Mouse (Mus musculus): ENCODE results near the gene Dtx4.
A peak's percentile ranks its signal among the peaks of the same experiment; 100 is the strongest.

Gene Dtx4

DNA sequence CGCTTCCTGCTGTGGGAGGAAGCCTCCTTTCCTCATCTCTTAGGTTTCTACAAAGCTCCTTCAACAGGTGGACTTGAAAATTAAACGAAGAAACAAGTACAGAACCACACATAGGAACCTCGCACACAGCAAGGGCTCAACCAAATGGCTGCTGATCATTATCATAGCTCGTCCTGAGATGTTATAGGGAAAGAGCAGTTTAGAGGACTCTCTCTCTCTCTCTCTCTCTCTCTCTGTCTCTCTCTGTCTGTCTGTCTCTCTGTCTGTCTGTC is 7.1 kb downstream of the Dtx4 start:
- DNase-seq (ENCODE audit: inconsistent ontology term) = no peak

DNA sequence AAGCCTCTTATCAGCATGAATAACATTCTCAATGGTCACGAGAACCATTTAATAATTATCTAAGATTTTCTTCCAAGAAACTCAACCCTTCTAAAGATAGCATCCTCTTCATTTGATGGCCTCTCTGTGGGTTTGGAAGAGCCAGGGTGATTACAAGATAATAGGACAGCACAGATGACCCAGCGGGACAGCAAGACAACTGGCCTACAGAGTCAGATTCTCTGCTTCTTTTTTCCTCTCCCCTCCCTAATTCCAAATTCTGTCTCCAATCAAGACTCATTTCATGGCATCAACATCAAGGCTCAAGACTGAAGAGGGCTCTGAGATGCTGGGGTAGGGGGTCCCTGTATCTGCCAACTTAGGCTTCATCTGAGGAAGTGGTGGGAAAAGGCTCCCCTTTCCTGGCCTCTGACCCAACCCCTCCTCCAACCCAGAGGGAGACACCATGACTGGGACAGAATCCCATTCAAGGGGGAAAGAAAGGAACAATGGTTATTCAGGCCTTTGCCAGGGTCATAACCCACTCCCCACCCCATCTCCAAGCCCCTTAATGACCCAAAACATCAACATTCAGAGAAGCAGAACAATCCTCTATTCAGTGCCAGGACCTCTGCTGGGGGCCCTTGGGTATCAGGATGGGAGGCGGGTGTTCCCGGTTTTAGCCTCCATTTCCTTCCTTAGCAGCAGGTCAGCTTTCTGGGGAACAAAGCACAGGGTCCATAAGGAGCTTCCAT is 7.6 kb downstream of the Dtx4 start:
- DNase-seq (ENCODE audit: inconsistent ontology term) = no peak

DNA sequence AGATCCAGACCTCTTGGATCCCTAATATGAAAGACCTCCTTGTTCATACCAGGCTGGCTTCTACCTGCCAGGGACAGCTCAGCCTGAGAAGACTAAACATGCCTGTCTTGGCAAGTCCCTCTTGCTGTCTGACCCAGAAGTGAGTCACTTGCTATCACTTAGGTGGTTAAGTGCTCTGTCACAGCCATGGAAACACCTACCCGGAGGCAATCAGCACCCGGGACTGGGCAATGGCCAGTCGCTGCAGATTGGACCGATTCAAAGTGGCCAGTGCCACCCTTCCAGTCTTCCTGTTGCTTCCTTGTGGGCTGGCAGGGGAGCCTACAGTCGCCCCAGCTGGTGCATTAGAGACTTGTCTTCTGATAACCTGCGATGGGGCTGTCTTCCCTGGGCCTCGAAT is 9.6 kb downstream of the Dtx4 start:
- DNase-seq (ENCODE audit: inconsistent ontology term) = no peak

DNA sequence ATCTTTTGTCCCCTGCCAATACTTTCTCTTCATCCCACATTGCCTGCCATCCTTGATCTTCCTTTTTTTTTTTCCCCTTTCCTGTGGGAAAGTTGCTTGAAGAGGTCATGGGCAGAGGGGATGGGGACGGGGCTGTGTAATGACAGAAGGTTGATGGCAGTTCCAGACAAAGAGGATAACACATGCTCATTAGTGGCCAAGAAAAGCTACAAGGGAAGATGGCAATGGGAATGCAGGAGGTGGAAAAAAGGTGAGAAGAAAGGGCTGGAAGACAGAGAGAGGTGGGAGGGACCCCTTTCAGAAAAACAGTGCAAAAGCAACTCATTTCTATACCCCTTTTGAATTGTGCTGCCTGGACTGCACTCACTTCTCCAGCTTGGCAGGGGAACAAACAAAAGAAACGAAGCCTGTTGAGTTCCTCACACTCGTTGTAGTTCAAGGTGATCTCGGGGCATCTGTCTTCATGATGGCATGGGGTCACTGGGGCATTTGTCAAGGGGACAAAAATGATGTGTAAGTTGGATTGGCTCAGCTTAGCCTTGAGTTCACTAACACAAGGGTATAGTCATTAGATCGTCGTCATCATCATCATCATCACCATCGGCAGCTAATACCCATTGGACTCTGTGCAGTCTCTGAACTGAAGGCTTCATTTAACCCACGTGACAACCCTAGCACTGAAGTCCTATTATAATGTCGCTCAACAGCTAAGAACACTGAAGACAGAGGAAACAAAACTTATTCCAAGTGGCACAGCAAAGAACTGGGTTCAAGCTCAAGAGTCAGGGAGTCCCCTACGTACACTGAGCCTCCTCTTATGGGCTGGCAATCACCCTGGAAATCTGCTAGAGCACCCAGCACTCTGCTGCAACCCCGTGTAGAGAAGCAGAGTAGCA is 11.3 kb downstream of the Dtx4 start:
- DNase-seq (ENCODE audit: inconsistent ontology term) = no peak

DNA sequence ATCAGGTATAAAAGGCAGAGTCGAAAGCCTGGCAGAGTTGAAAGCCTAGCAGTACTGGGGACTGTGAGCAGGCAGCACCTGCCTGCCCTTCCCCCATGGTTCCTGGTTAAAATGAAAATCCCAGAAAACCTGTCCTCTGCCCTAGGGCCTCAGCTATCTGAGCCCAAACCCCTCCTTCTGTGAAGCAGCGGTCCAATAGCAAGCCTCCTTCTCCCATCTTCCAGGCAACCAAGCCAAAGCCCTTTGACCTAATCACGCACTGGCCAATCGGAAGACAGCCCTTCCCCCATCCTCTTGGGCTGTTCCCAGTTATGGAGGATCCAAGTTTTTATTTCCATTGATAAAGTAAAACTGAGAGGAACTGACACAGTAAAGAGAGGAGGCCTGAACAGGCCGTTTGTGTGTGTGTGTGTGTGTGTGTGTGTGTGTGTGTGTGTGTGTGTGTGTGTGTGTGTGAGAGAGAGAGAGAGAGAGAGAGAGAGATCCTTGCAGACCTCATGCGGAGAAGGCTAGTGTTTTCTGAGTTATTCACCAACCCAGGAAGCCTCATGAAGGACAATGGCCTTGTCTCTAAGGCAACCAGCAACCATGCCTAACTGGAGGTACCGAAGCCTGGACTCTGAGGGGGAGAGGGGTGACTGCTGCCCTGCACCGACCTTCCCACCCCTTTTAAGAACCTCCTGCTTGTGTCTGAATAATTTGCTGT is 12.1 kb downstream of the Dtx4 start:
- peak; percentile 57 for DNase-seq (ENCODE audit: inconsistent ontology term)

DNA sequence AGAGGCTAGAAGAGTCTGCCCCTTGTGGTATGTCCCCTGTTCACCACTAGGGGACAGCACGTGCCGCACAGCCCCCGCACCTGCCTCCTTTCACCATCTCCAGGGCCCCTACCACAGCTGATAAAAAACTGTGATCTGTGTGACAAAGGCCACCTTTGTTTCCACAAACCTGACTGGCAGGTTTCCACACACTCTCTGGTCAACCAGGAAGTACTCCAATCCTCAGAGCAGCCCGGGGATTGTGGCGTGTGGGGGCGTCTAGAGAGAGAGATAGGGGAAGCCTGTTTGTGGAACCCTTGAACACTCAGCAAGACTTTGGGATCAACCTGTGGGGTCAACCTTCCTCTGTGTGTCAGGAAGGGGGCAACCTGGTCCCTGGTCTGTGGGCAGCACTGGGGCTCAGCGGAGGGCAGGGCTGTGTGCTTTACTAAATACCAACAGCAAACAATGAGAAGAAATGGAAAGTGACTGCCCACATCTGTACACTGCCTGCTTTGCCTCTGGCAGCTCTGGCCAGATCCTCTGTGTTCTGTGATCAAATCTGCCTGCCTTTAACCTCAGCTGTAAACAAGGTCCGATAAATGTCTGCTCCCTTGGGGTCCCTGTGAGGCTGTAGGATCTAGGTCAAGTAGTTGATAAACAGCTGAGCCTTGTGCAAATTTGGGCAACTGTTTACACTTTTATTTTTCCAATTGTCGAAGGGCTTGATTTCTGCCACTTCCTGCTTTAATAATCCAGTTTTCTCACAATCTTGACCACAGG is 12.9 kb downstream of the Dtx4 start:
- DNase-seq (ENCODE audit: inconsistent ontology term) = no peak

DNA sequence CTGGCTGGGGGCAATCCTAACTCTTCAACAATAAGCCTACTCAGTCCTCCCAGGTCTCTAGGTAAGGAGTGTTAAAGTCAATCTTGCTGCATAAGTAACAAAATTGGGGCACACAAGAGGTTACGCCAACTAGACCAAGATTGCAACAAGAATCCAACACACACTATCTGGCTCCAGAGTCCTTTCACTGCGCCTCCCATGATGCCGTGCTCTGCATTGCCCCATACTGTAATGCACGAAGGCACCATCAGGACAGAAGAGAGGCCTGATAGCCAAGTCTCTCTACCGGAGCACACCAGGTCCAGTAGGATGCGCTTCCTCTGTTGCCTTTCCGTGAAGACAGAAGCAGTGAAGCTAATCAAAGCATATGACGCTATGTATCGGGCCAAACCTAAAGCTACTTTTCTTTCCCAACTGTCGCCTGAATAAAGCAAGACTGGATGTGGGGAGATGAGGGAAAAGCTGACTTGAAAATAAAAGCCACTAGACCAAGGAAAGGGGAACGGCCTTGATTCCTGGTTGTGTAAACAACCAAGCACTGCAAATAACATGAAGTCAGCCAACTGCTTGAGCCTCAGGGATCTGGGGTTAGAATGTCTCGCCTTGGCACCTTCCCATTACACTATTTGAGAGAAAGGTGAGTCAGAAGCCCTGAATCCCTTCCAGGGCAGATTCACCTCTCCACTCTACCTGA is 13.6 kb downstream of the Dtx4 start:
- DNase-seq (ENCODE audit: inconsistent ontology term) = no peak

DNA sequence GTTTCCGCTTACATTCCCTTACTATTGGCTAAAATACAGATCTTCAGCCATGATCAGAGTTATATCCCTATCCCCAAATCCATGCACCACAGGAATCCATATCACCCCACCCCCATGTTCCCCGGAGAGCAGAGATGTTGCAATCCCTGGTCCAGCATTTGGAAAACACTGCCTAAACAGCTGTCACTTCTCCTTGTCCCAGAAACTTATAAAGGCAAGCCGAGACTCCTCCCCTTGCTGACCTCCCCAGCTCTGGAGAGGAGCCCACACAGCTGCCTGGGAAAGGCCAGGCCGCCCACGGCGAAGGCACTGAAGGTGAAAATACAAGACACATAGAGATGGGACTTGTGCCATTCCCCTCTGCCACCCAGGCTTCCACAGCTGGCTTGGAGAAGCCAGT is 14.4 kb downstream of the Dtx4 start:
- DNase-seq (ENCODE audit: inconsistent ontology term) = peak; percentile 81

DNA sequence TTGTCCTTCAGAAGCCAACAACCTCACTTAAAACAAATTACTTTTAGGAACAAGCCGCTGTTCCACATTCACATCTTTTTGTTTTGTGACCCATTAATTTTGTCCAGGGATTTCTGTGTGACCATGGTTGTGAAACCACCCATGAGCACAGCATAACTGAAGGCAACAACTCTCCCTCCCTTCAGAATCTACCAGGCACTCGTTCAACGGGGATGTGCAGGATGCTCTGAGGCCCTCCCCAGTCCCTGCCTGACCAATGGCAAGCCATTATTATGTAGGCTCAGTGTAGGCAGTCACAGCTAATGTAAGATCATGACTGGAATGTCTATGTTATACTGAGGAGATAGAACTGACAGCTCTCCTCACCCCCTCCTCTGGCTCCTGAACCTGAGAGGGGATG is 15.6 kb downstream of the Dtx4 start:
- DNase-seq (ENCODE audit: inconsistent ontology term) = no peak

DNA sequence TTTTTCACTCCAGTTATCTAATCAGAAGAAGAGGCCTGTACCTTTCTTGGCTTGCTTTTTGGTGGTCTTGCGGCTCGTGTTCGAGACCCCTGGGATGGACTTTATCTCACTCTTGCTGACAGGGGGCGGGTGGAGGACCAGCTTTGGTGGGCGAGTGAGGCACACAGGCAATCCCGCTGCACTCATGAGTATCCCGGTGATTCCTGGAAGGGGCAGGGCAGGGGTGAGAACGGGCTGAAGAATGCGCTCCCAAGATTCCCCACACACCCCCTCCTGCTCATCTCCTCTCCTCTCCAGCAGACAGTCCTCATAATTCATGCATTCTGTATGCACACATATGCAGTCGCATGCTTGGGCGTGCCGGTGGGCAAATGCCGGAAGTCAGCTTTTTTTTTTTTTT is 16.0 kb downstream of the Dtx4 start:
- peak; percentile 45 for DNase-seq (ENCODE audit: inconsistent ontology term)

DNA sequence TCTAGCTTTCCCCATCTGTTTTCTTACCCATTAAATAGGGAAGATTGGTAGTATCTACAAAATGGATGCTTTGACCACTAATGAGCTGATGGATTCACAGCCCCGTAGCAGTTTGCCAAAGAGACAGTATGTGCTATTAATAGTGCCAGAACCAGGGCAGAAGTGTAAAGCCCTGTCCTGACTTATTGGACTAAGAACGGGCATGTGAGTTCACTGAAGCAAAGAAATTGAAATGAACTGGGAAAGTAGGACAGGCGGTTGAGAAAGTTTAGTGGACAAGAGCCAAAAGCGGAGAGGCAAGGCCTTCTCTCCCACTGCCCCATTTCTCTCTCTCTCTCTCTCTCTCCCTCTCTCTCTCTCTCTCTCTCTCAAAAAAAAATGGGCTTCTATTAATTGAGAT is 17.0 kb downstream of the Dtx4 start:
- peak; percentile 95 for DNase-seq (ENCODE audit: inconsistent ontology term)

DNA sequence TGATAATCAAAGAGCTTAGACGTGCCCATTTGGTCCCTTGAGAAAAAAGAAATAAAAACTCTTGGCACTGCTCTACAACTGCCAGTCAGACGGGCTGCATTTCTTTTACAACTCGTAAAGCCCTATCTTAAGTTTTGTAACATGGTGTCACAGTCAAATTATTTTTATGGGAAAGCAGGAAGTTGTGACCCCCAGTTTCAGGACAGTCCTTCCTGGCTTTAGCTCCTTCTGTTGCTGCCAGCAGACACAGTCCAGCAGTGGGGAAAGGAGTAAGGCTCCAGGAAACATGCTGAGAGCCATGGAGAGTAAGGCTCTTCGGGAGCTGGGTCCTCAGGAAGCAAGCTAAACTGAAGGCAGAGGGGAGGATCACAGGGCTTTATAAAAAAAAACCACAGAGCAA is 17.5 kb downstream of the Dtx4 start:
- no peak for DNase-seq (ENCODE audit: inconsistent ontology term)

DNA sequence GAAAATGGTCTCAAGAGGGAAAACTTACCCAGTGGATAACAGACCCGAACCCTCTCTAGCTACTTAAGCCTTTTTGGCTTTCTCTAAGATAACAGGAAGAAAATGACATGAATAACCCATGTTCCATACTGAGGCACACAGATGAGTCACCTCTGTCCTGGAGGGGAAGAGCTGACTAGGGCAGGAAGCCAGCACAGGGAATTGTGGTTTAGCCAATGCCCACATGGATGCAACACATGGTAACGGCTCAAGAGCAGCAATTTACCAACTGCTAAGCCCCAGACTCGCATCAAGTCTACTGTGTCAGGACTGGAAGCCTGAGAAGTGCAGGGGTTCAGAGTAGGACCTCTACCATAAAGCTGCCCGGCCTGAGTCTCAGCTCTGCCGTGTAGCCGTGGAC is 22.9 kb downstream of the Dtx4 start:
- no peak for DNase-seq (ENCODE audit: inconsistent ontology term)

DNA sequence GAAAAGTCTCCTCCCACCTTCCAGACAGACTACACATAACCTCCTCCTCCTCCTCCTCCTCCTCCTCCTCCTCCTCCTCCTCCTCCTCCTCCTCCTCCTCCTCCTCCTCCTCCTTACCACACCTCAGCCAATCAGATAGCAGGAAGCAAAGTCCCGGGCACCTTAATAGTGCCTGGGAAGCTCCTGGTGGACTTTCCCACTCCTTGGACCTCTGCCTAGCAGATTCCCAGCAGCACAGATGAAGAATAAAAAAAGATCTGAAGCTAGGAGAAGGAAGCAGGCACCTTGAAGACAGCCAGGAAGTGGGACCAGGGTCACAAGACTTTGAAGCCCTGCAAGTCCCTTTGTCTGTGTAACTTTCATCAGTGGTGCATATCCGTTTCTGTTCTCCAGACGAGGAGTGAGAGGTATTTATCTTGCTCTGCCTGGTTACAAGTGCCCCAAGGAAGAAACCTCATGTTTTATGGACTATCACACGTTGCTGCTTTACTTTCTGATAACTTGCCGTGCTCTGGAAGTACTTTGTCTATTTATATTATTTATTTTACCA is 24.5 kb downstream of the Dtx4 start:
- DNase-seq (ENCODE audit: inconsistent ontology term) = no peak

DNA sequence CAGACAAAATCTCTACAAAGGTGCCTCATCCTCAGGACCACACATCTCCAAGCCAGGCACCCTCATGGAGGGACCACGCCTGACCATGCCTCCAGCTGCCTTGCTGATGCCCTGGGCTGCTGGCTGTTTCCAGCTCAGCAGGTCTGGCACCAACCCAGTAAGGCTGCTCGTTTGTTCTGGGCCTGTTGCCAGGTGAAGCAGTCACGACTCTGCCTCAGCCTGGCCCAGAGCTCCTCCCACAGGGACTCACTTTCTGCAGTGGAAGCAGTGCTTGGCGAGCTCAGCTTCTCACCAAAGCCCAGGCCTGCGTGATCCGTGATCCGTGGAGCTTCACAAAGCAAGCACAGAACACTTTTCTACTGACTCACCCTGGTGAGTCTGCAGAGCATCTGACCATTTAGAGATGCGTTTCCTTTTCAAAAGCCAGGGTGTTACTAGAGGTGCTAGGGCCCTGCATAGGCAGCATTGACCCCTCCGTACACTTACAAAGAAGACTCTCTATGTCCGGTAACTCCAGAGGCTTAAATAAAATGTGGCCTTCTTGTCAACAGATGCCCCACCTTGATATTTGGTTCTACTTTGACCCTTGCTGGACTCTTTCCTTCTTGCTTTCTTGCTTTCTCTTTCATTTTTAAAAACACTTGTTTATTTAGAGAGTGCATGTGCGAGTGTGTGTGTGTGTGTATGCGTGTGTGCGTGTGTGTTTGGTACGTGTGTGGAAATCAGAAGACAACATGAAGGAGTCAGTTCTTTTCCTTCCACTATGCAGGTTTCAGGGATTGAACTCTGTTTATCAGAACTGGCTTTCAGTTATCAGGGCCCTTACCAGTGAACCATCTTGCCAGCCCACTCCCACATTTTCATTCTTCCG is 25.6 kb downstream of the Dtx4 start:
- DNase-seq (ENCODE audit: inconsistent ontology term) = peak; percentile 95

DNA sequence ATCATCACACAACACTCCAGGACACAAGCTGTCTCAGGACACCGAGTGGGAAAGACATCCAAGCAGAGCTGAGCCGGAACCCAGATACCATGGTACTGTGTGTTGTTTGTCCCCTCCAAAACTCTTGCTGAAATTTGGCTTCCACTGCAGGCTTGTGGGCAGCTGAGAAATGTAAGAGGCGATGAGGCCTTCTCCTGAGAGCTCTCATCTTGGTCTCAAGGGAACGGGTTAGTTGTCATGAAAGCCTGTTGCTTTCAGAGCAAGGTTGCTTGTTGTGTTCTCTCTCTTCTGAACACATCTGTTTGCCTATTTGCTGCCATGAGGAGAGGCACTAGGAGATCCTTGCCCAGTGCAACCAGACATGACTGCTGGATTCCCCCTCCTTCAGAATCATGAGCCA is 27.3 kb downstream of the Dtx4 start:
- no peak for DNase-seq (ENCODE audit: inconsistent ontology term)

DNA sequence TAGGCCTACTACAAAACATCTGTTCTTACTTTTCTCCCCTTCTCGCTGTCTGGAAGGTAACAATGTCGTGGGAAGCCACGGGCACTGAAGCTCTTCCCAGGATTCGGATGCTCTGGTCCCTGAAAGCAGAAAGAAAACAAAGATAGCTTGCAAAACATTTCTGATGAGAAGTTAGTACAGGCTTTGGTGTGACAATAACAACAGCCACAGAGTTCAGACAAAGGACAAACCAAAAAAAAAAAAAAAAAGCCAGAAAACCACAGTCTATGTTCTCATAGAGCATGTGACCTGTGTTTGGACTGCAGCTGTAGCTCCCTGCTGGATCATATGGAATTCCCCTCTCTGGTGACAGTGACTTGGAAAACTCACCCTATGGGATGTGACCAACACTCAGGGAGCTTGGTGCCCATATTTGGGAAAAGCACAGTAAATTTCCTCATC is 28.0 kb downstream of the Dtx4 start:
- DNase-seq (ENCODE audit: inconsistent ontology term) = peak; percentile 65

DNA sequence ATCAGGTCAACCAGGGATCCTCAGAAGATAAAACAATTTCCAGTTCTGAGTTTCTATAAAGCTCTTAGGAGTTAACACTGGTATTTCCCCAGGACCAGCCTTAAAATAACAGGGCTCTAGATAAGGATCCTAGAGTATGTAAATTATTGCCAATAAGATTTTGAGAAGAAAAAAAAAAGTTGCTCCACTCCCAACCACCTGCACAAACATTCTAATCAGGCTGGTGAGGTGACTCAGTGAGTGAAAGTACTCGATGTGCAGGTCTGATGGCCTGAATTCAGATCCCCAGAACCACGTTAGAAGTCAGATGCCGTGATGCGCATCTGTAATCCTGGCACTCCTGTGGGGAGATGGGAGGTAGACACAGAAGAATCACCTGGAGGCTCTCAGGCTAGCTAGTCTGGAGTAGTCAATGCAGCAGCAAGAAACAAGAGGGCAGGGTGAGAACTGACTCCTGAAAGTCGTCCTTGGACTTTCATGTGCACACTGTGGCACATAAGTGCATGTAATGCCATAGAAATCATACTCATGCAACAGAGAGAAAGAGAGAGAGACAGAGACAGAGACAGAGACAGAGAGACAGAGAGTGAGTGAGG is 28.8 kb downstream of the Dtx4 start:
- no peak for DNase-seq (ENCODE audit: inconsistent ontology term)

DNA sequence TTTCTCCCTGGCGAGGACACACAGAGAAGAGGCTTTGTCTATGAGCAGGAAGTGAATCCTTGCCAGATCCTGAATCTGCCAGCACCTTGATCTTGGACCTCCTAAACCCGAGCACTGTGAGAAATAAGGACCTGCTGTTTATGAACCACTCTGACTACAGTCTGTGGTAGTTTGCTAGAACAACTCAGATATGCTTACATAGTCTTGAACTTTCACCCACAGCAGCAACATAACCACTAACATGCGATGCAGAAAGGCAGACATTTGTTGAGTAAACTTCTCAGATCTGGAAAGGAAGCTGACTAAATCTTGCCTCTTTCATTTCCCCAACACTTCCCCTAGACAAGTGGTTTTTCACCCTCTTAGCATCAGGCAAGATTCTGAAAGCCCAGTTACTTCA is 29.4 kb downstream of the Dtx4 start:
- DNase-seq (ENCODE audit: inconsistent ontology term) = peak; percentile 47

DNA sequence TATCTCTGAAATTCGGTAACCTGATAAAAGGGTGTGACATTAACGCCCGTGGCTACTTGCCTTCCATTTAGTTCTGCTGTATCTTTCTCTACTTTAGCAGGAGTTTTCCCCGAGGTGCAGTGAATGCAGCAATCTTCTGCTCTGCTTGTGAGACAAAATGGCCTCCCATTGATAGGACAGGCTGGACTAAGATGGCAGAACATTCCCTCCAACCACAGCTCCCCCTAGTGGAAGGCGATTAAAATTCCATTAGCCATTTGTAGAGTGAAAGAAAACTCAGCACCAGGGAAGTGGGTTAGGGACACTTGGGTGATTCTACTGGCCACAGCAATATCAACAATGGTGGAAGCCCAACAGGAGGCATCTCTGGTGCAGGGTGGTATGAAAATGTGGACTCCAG is 33.8 kb downstream of the Dtx4 start:
- DNase-seq (ENCODE audit: inconsistent ontology term) = no peak

Measured in Muller cell, postnatal 12 days (primary cell).